Mouse (Mus musculus): ENCODE measurements around the gene Iqsec1. TPM values are rescaled to one million over a fixed set of nuclear protein-coding genes. Genes with fewer than 3 reads are reported as not detected.
A peak's percentile ranks its signal among the peaks of the same experiment; 100 is the strongest.

The Iqsec1 gene
- polyA plus RNA-seq, 1 experiment from 2014 or later = 33.4 TPM

GRCm38 (mm10) chr6:90819880-90820279 lies 168.6 kb downstream of the Iqsec1 start:
- Histone ChIP-seq H3K9me3 (ENCODE audit: control insufficient read depth, low read length) (no peaks in the 10 kb centered on the region), H3K36me3 (ENCODE audit: control insufficient read depth, insufficient read depth, low read length) (no peaks in the 10 kb centered on the region), H3K27me3 (ENCODE audit: control insufficient read depth, insufficient read depth, low read length) (no peaks in the 10 kb centered on the region), H3K4me3 (ENCODE audit: low read depth, low read length) (no peak overlapping the region), H3K27ac (ENCODE audit: low read depth, low read length) (no peak overlapping the region), H3K4me1 (ENCODE audit: control insufficient read depth, insufficient read depth, low read length) (no peaks in the 10 kb centered on the region; the same call in 1 of the 2 replicates), H3K9ac (replicated peaks; ENCODE audit: low read depth, low read length) (no peak overlapping the region), H3K4me2 (ENCODE audit: low read depth, low read length) (no peak overlapping the region)
- no peak; the same call in 1 of the 2 replicates for ATAC-seq (ENCODE audit: low read depth)
- WGBS = 58% methylated on average over 2 of the region's 2 CpGs

- no peak overlapping the region for H3K9ac ChIP-seq (replicated peaks; ENCODE audit: low read depth, low read length)
- WGBS = 0% methylated on average over 1 of the region's 4 CpGs
Observed at GRCm38 (mm10) chr6:90818956-90819355, 169.5 kb downstream of the Iqsec1 start.

GRCm38 (mm10) chr6:90816551-90816950 lies 171.9 kb downstream of the Iqsec1 start:
- no peak overlapping the region for H3K4me2 ChIP-seq (ENCODE audit: low read depth, low read length)
- H3K9ac ChIP-seq (replicated peaks; ENCODE audit: low read depth, low read length) = no peak overlapping the region
- WGBS = 78% methylated on average over 3 of the region's 3 CpGs
- no peaks in the 10 kb centered on the region for H3K9me3 ChIP-seq (ENCODE audit: control insufficient read depth, low read length)
- H3K27ac ChIP-seq (ENCODE audit: low read depth, low read length) = no peak overlapping the region
- H3K27me3 ChIP-seq (ENCODE audit: control insufficient read depth, insufficient read depth, low read length) = no peaks in the 10 kb centered on the region
- H3K36me3 ChIP-seq (ENCODE audit: control insufficient read depth, insufficient read depth, low read length) = no peaks in the 10 kb centered on the region
- H3K4me1 ChIP-seq (ENCODE audit: control insufficient read depth, insufficient read depth, low read length) = no peaks in the 10 kb centered on the region
- no peak overlapping the region for H3K4me3 ChIP-seq (ENCODE audit: low read depth, low read length)
- ATAC-seq (ENCODE audit: low read depth) = no peak

More at GRCm38 (mm10) chr6:90818956-90819355, 169.5 kb downstream of the Iqsec1 start:
- no peaks in the 10 kb centered on the region for H3K9me3 ChIP-seq (ENCODE audit: control insufficient read depth, low read length)
- no peak for ATAC-seq (ENCODE audit: low read depth)
- no peak overlapping the region for H3K27ac ChIP-seq (ENCODE audit: low read depth, low read length)
- H3K36me3 ChIP-seq (ENCODE audit: control insufficient read depth, insufficient read depth, low read length) = no peaks in the 10 kb centered on the region
- H3K4me2 ChIP-seq (ENCODE audit: low read depth, low read length) = no peak overlapping the region
- no peaks in the 10 kb centered on the region; the same call in 1 of the 2 replicates for H3K4me1 ChIP-seq (ENCODE audit: control insufficient read depth, insufficient read depth, low read length)
- H3K4me3 ChIP-seq (ENCODE audit: low read depth, low read length) = no peak overlapping the region
- H3K27me3 ChIP-seq (ENCODE audit: control insufficient read depth, insufficient read depth, low read length) = no peaks in the 10 kb centered on the region

GRCm38 (mm10) chr6:90815341-90815740 lies 173.1 kb downstream of the Iqsec1 start:
- Histone ChIP-seq H3K9ac (replicated peaks; ENCODE audit: low read depth, low read length) (no peak overlapping the region), H3K27me3 (ENCODE audit: control insufficient read depth, insufficient read depth, low read length) (no peaks in the 10 kb centered on the region), H3K4me2 (ENCODE audit: low read depth, low read length) (no peak overlapping the region), H3K4me1 (ENCODE audit: control insufficient read depth, insufficient read depth, low read length) (peaks cover 6% of the 10 kb centered on the region; the same call in 1 of the 2 replicates), H3K4me3 (ENCODE audit: low read depth, low read length) (no peak overlapping the region), H3K36me3 (ENCODE audit: control insufficient read depth, insufficient read depth, low read length) (no peaks in the 10 kb centered on the region), H3K9me3 (ENCODE audit: control insufficient read depth, low read length) (no peaks in the 10 kb centered on the region), H3K27ac (ENCODE audit: low read depth, low read length) (no peak overlapping the region)
- 74% methylated on average over 3 of the region's 3 CpGs for WGBS
- no peak for ATAC-seq (ENCODE audit: low read depth)

- no peak overlapping the region for H3K4me2 ChIP-seq (ENCODE audit: low read depth, low read length)
- WGBS = 75% methylated on average over 1 of the region's 1 CpGs
- H3K4me3 ChIP-seq (ENCODE audit: low read depth, low read length) = no peak overlapping the region
- no peak for ATAC-seq (ENCODE audit: low read depth)
- H3K9ac ChIP-seq (replicated peaks; ENCODE audit: low read depth, low read length) = no peak overlapping the region
- H3K27me3 ChIP-seq (ENCODE audit: control insufficient read depth, insufficient read depth, low read length) = no peaks in the 10 kb centered on the region
- no peak overlapping the region for H3K27ac ChIP-seq (ENCODE audit: low read depth, low read length)
- no peaks in the 10 kb centered on the region for H3K36me3 ChIP-seq (ENCODE audit: control insufficient read depth, insufficient read depth, low read length)
- peaks cover 15% of the 10 kb centered on the region for H3K4me1 ChIP-seq (ENCODE audit: control insufficient read depth, insufficient read depth, low read length)
- H3K9me3 ChIP-seq (ENCODE audit: control insufficient read depth, low read length) = no peaks in the 10 kb centered on the region
Observed at GRCm38 (mm10) chr6:90813526-90813925, 175.0 kb downstream of the Iqsec1 start.

- H3K9me3 ChIP-seq (ENCODE audit: control insufficient read depth, low read length) = no peaks in the 10 kb centered on the region
- H3K27me3 ChIP-seq (ENCODE audit: control insufficient read depth, insufficient read depth, low read length) = no peaks in the 10 kb centered on the region
- H3K4me2 ChIP-seq (ENCODE audit: low read depth, low read length) = no peak overlapping the region
- no peak for ATAC-seq (ENCODE audit: low read depth)
- peaks cover 16% of the 10 kb centered on the region for H3K4me1 ChIP-seq (ENCODE audit: control insufficient read depth, insufficient read depth, low read length)
- 82% methylated on average over 8 of the region's 8 CpGs for WGBS
- no peaks in the 10 kb centered on the region for H3K36me3 ChIP-seq (ENCODE audit: control insufficient read depth, insufficient read depth, low read length)
- H3K4me3 ChIP-seq (ENCODE audit: low read depth, low read length) = no peak overlapping the region
- no peak overlapping the region for H3K27ac ChIP-seq (ENCODE audit: low read depth, low read length)
- H3K9ac ChIP-seq (replicated peaks; ENCODE audit: low read depth, low read length) = no peak overlapping the region
Observed at GRCm38 (mm10) chr6:90812584-90812983, 175.9 kb downstream of the Iqsec1 start.

GRCm38 (mm10) chr6:90812072-90812471 lies 176.4 kb downstream of the Iqsec1 start:
- no peak overlapping the region for H3K4me2 ChIP-seq (ENCODE audit: low read depth, low read length)
- H3K9me3 ChIP-seq (ENCODE audit: control insufficient read depth, low read length) = no peaks in the 10 kb centered on the region
- no peak overlapping the region for H3K27ac ChIP-seq (ENCODE audit: low read depth, low read length)
- H3K4me1 ChIP-seq (ENCODE audit: control insufficient read depth, insufficient read depth, low read length) = peaks cover 20% of the 10 kb centered on the region
- no peak overlapping the region for H3K9ac ChIP-seq (replicated peaks; ENCODE audit: low read depth, low read length)
- no peak for ATAC-seq (ENCODE audit: low read depth)
- H3K27me3 ChIP-seq (ENCODE audit: control insufficient read depth, insufficient read depth, low read length) = no peaks in the 10 kb centered on the region
- no peaks in the 10 kb centered on the region for H3K36me3 ChIP-seq (ENCODE audit: control insufficient read depth, insufficient read depth, low read length)
- H3K4me3 ChIP-seq (ENCODE audit: low read depth, low read length) = no peak overlapping the region
- WGBS = 60% methylated on average over 3 of the region's 3 CpGs

- Histone ChIP-seq H3K4me2 (ENCODE audit: low read depth, low read length) (peak overlapping the region; percentile 48), H3K27ac (ENCODE audit: low read depth, low read length) (no peak overlapping the region), H3K4me1 (ENCODE audit: control insufficient read depth, insufficient read depth, low read length) (peaks cover 23% of the 10 kb centered on the region), H3K9ac (replicated peaks; ENCODE audit: low read depth, low read length) (no peak overlapping the region), H3K9me3 (ENCODE audit: control insufficient read depth, low read length) (no peaks in the 10 kb centered on the region), H3K4me3 (ENCODE audit: low read depth, low read length) (no peak overlapping the region; the same call in 1 of the 2 replicates), H3K27me3 (ENCODE audit: control insufficient read depth, insufficient read depth, low read length) (no peaks in the 10 kb centered on the region), H3K36me3 (ENCODE audit: control insufficient read depth, insufficient read depth, low read length) (no peaks in the 10 kb centered on the region)
- 60% methylated on average over 1 of the region's 1 CpGs for WGBS
- ATAC-seq (ENCODE audit: low read depth) = peak; percentile 8; the same call in 1 of the 2 replicates
Observed at GRCm38 (mm10) chr6:90810576-90810975, 177.9 kb downstream of the Iqsec1 start.

GRCm38 (mm10) chr6:90809960-90810362 lies 178.5 kb downstream of the Iqsec1 start:
- H3K36me3 ChIP-seq (ENCODE audit: control insufficient read depth, insufficient read depth, low read length) = no peaks in the 10 kb centered on the region
- ATAC-seq (ENCODE audit: low read depth) = peak; percentile 90

More at GRCm38 (mm10) chr6:90809960-90810362, 178.5 kb downstream of the Iqsec1 start:
- WGBS = under 1% methylated on average over 22 of the region's 22 CpGs
- peak overlapping the region; percentile 46; the same call in 1 of the 2 replicates for H3K27ac ChIP-seq (ENCODE audit: low read depth, low read length)
- peak overlapping the region; percentile 33 for H3K4me3 ChIP-seq (ENCODE audit: low read depth, low read length)
- H3K9me3 ChIP-seq (ENCODE audit: control insufficient read depth, low read length) = no peaks in the 10 kb centered on the region
- H3K4me1 ChIP-seq (ENCODE audit: control insufficient read depth, insufficient read depth, low read length) = peaks cover 23% of the 10 kb centered on the region
- H3K27me3 ChIP-seq (ENCODE audit: control insufficient read depth, insufficient read depth, low read length) = no peaks in the 10 kb centered on the region
- peak overlapping the region; percentile 34; the same call in 1 of the 2 replicates for H3K9ac ChIP-seq (replicated peaks; ENCODE audit: low read depth, low read length)
- H3K4me2 ChIP-seq (ENCODE audit: low read depth, low read length) = peak overlapping the region; percentile 48
